Mouse (Mus musculus): ENCODE data around the gene Olfr576. TPM values are rescaled to one million over a fixed set of nuclear protein-coding genes. Genes with fewer than 3 reads are reported as not detected.

Gene Olfr576
- polyA plus RNA-seq, 1 experiment from 2014 or later, result not detected

DNA sequence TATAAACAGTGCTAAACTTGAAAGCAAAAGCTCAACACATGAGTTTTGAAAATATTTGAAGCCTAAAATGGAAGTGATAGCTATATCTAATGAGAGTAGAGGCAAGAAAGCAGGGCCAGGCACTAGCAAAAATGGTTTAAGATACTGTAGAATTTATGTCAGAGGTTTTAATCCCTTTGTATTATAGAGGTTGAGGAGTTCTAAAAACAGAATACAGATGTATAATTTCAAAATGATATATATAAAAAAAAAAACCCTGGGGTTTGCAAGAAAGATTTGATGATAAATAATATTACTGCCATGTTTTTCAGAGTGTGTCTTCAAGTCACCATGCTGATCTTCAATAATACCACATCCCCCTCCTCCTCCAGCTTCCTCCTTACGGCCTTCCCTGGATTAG is 14.3 kb upstream of the Olfr576 start, which contains the start of gene Olfr574:
TSS of gene Olfr574 (plus strand) at position 301 of the 400 bp plus-strand sequence.
- Histone ChIP-seq H3K36me3 (ENCODE audit: control insufficient read depth, insufficient read depth, low read length) (no peaks in the 10 kb centered on the region), H3K9me3 (replicated peaks; ENCODE audit: control insufficient read depth, low read length, poor library complexity, severe bottlenecking) (no peaks in the 10 kb centered on the region), H3K9ac (ENCODE audit: low read depth, low read length) (no peak within 1 kb of the TSS), H3K27ac (ENCODE audit: low read length) (no peak within 1 kb of the TSS), H3K4me2 (ENCODE audit: low read length) (no peak within 1 kb of the TSS), H3K4me3 (ENCODE audit: low read depth, low read length) (no peak within 1 kb of the TSS), H3K27me3 (ENCODE audit: control insufficient read depth, insufficient read depth, low read depth, low read length) (no peaks in the 10 kb centered on the region), H3K4me1 (ENCODE audit: control insufficient read depth, insufficient read depth, low read length) (no peaks in the 10 kb centered on the region)
- WGBS, result 91% methylated on average over 1 of the region's 1 CpGs
- no peak for ATAC-seq

DNA sequence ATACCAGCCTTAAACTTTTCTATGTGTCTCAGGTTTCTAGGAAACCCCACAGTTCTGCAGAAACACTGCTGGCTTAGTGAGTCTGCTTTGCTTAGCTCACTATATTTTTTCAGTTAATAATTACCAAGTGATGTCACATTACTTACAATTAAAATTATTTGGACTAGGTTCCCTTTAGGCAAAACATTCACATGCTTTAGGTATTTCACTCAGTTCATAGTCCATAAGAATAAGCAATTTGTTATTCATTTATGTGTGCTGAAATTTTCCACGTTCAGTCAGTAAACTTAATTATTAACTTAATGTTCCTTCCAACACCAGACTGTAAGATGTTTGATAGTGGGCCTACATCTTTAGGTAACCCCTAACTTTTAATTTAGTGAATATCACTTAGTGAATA is 11.7 kb upstream of the Olfr576 start:
- H3K9ac ChIP-seq (ENCODE audit: low read depth, low read length), result no peak overlapping the region
- no peak for ATAC-seq

DNA sequence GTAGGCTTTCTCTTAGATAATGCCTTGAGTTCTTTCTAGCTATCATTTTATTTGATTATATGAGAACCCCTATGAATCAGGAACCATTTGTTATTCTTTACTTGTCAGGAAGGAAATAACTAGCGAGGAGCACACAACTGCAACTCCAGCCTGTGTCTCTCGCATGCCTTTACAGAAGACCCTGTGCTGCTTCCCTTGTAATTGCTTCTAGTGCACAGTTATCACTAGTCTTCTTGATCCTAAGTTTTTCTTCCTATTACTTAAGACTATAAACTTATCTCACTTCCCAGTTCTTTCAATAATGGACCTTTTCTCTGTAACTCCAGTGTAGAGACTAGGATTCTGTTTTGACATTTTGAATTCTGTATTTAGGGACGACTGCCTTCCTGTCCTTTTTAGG is 4.3 kb upstream of the Olfr576 start:
- H3K36me3 ChIP-seq (ENCODE audit: control insufficient read depth, insufficient read depth, low read length), result no peaks in the 10 kb centered on the region
- WGBS, result 89% methylated on average over 3 of the region's 3 CpGs
- no peak overlapping the region for H3K4me2 ChIP-seq (ENCODE audit: low read length)
- no peak overlapping the region for H3K9ac ChIP-seq (ENCODE audit: low read depth, low read length)
- H3K27me3 ChIP-seq (ENCODE audit: control insufficient read depth, insufficient read depth, low read depth, low read length), result no peaks in the 10 kb centered on the region
- no peaks in the 10 kb centered on the region for H3K4me1 ChIP-seq (ENCODE audit: control insufficient read depth, insufficient read depth, low read length)
- H3K27ac ChIP-seq (ENCODE audit: low read length), result no peak overlapping the region
- no peaks in the 10 kb centered on the region for H3K9me3 ChIP-seq (replicated peaks; ENCODE audit: control insufficient read depth, low read length, poor library complexity, severe bottlenecking)
- ATAC-seq, result no peak
- H3K4me3 ChIP-seq (ENCODE audit: low read depth, low read length), result no peak overlapping the region

More for the DNA sequence above, 11.7 kb upstream of the Olfr576 start:
- no peaks in the 10 kb centered on the region for H3K27me3 ChIP-seq (ENCODE audit: control insufficient read depth, insufficient read depth, low read depth, low read length)
- no peaks in the 10 kb centered on the region for H3K4me1 ChIP-seq (ENCODE audit: control insufficient read depth, insufficient read depth, low read length)
- H3K9me3 ChIP-seq (replicated peaks; ENCODE audit: control insufficient read depth, low read length, poor library complexity, severe bottlenecking), result no peaks in the 10 kb centered on the region
- no peak overlapping the region for H3K27ac ChIP-seq (ENCODE audit: low read length)
- 73% methylated on average over 1 of the region's 1 CpGs for WGBS
- H3K4me3 ChIP-seq (ENCODE audit: low read depth, low read length), result no peak overlapping the region
- no peak overlapping the region for H3K4me2 ChIP-seq (ENCODE audit: low read length)
- H3K36me3 ChIP-seq (ENCODE audit: control insufficient read depth, insufficient read depth, low read length), result no peaks in the 10 kb centered on the region

DNA sequence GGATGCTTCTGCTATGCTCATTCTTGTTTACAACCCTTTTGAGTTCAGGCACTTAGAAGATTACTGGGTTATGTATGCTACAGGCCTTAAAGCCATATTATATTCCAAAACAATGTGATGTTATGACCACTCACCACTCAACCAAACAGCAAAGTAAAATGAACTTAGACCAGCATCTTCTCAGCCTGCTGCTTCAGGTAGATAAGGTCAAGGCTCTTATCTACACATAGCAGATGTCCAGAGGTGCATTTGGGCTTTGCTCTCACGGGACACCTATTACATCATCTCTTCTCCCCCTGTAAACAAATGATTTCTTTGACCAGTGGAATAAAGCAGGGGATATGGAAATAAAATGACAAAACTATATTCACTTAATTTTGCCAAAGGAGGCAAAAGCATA is 3.9 kb upstream of the Olfr576 start, which contains the start of gene Olfr575:
TSS of gene Olfr575 (minus strand) at position 183 of the 400 bp plus-strand sequence.
- 73% methylated on average over 1 of the region's 1 CpGs for WGBS
- no peaks in the 10 kb centered on the region for H3K36me3 ChIP-seq (ENCODE audit: control insufficient read depth, insufficient read depth, low read length)

DNA sequence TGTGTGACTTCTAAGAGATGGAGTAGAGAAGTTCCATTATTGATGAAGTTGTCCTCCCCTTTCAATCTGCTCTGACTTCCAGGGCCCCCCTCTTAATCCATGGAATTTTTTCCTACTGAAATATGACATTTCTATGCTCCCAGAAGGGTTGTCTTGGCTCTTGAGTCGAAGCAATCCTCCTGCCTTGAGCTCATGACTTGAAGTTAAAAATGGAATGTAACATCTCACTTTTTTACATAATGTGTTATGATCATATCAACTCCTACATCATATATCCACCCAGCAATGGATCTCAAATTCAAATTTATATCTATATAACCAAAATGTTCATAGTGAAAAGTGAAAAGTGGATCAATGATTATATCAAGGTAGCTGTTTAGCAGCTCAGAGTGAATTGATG is 11.9 kb downstream of the Olfr576 start:
- WGBS, result 39% methylated on average over 1 of the region's 1 CpGs
- no peaks in the 10 kb centered on the region for H3K9me3 ChIP-seq (replicated peaks; ENCODE audit: control insufficient read depth, low read length, poor library complexity, severe bottlenecking)
- no peak overlapping the region for H3K4me3 ChIP-seq (ENCODE audit: low read depth, low read length)
- H3K9ac ChIP-seq (ENCODE audit: low read depth, low read length), result no peak overlapping the region
- H3K27me3 ChIP-seq (ENCODE audit: control insufficient read depth, insufficient read depth, low read depth, low read length), result no peaks in the 10 kb centered on the region
- H3K4me2 ChIP-seq (ENCODE audit: low read length), result no peak overlapping the region
- no peak for ATAC-seq
- H3K4me1 ChIP-seq (ENCODE audit: control insufficient read depth, insufficient read depth, low read length), result no peaks in the 10 kb centered on the region
- H3K27ac ChIP-seq (ENCODE audit: low read length), result no peak overlapping the region
- H3K36me3 ChIP-seq (ENCODE audit: control insufficient read depth, insufficient read depth, low read length), result no peaks in the 10 kb centered on the region

More for the DNA sequence above, 3.9 kb upstream of the Olfr576 start, which contains the start of gene Olfr575:
- no peak for ATAC-seq
- Histone ChIP-seq H3K27me3 (ENCODE audit: control insufficient read depth, insufficient read depth, low read depth, low read length) (no peaks in the 10 kb centered on the region), H3K9ac (ENCODE audit: low read depth, low read length) (no peak within 1 kb of the TSS), H3K4me2 (ENCODE audit: low read length) (no peak within 1 kb of the TSS), H3K4me3 (ENCODE audit: low read depth, low read length) (no peak within 1 kb of the TSS), H3K27ac (ENCODE audit: low read length) (no peak within 1 kb of the TSS), H3K9me3 (replicated peaks; ENCODE audit: control insufficient read depth, low read length, poor library complexity, severe bottlenecking) (no peaks in the 10 kb centered on the region), H3K4me1 (ENCODE audit: control insufficient read depth, insufficient read depth, low read length) (no peaks in the 10 kb centered on the region)

DNA sequence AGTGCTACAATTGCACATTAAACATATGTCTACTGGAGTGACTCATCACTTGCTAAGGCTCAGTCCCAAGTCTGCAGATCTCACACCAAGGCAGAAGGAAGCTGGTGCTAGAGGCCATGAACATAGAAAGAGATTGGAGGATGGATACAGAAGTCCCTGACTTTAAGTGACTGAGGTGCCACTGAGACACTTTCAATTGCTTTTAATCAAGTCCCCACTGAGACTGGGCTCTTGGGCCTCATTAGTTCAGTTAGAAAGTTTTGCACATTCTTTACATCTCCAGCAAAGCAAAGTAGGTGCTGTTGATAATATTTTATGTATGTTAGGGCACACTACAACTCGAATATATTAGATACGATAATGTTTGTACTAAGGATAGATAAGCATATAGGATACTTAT is 13.4 kb downstream of the Olfr576 start, which contains the start of gene Olfr577:
TSS of gene Olfr577 (minus strand) at position 101 of the 400 bp plus-strand sequence.
- WGBS, result 84% methylated on average over 2 of the region's 2 CpGs
- Histone ChIP-seq H3K27me3 (ENCODE audit: control insufficient read depth, insufficient read depth, low read depth, low read length) (no peaks in the 10 kb centered on the region), H3K9ac (ENCODE audit: low read depth, low read length) (no peak within 1 kb of the TSS), H3K4me1 (ENCODE audit: control insufficient read depth, insufficient read depth, low read length) (no peaks in the 10 kb centered on the region), H3K36me3 (ENCODE audit: control insufficient read depth, insufficient read depth, low read length) (no peaks in the 10 kb centered on the region), H3K27ac (ENCODE audit: low read length) (no peak within 1 kb of the TSS), H3K9me3 (replicated peaks; ENCODE audit: control insufficient read depth, low read length, poor library complexity, severe bottlenecking) (no peaks in the 10 kb centered on the region), H3K4me2 (ENCODE audit: low read length) (no peak within 1 kb of the TSS), H3K4me3 (ENCODE audit: low read depth, low read length) (no peak within 1 kb of the TSS)
- no peak for ATAC-seq

DNA sequence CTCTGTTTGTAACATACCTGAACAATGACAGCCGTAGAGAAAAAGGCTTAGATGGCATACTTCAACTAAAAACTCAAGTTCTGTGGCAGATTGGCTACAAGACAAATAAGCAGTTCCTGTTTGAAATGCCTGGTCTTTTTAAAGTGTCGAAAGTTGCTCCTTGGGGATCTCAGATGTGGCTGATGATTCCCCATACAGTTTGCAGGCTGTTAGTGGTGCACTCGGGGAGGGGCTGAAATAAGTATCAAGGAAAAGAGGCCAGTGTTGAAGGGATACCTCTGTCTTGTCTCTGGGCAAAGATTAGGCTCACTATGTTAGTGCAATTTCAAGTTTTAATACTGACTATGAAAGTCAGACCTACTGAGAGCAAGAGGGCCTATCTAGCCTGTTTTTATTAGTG is 26.8 kb downstream of the Olfr576 start, which contains the start of gene Olfr578:
TSS of gene Olfr578 (minus strand) at position 101 of the 400 bp plus-strand sequence.
- no peak for ATAC-seq
- no peak within 1 kb of the TSS for H3K4me2 ChIP-seq (ENCODE audit: low read length)
- no peaks in the 10 kb centered on the region for H3K27me3 ChIP-seq (ENCODE audit: control insufficient read depth, insufficient read depth, low read depth, low read length)
- no peak within 1 kb of the TSS for H3K27ac ChIP-seq (ENCODE audit: low read length)
- H3K36me3 ChIP-seq (ENCODE audit: control insufficient read depth, insufficient read depth, low read length), result no peaks in the 10 kb centered on the region
- H3K4me3 ChIP-seq (ENCODE audit: low read depth, low read length), result no peak within 1 kb of the TSS
- H3K9ac ChIP-seq (ENCODE audit: low read depth, low read length), result no peak within 1 kb of the TSS
- H3K9me3 ChIP-seq (replicated peaks; ENCODE audit: control insufficient read depth, low read length, poor library complexity, severe bottlenecking), result no peaks in the 10 kb centered on the region
- WGBS, result 83% methylated on average over 3 of the region's 3 CpGs
- H3K4me1 ChIP-seq (ENCODE audit: control insufficient read depth, insufficient read depth, low read length), result no peaks in the 10 kb centered on the region

Other genes starting within 250 kb of the Olfr576 start
- gene Olfr33, start 243.6 kb upstream of the Olfr576 start, polyA plus RNA-seq (2015; fragmentation: Nextera tagmentation; extraction: Ambion mirVana), result not detected in 2 replicates
- not detected in 2 replicates for gene Olfr559, start 235.2 kb upstream of the Olfr576 start, polyA plus RNA-seq (2015; fragmentation: Nextera tagmentation; extraction: Ambion mirVana)
- gene Olfr560, start 203.3 kb upstream of the Olfr576 start, polyA plus RNA-seq (2015; fragmentation: Nextera tagmentation; extraction: Ambion mirVana), result not detected in 2 replicates
- gene Olfr78, start 203.2 kb upstream of the Olfr576 start, polyA plus RNA-seq (2015; fragmentation: Nextera tagmentation; extraction: Ambion mirVana), result 0.16 TPM in 1 of 2 replicates, not detected in the other
- not detected in 2 replicates for gene Olfr561, start 191.4 kb upstream of the Olfr576 start, polyA plus RNA-seq (2015; fragmentation: Nextera tagmentation; extraction: Ambion mirVana)
- not detected in 2 replicates for gene Olfr564, start 159.2 kb upstream of the Olfr576 start, polyA plus RNA-seq (2015; fragmentation: Nextera tagmentation; extraction: Ambion mirVana)
- not detected in 2 replicates for gene Olfr566, start 103.9 kb upstream of the Olfr576 start, polyA plus RNA-seq (2015; fragmentation: Nextera tagmentation; extraction: Ambion mirVana)
- gene Olfr568, start 85.5 kb upstream of the Olfr576 start, polyA plus RNA-seq (2015; fragmentation: Nextera tagmentation; extraction: Ambion mirVana), result not detected in 2 replicates
- gene Olfr569, start 71.8 kb upstream of the Olfr576 start, polyA plus RNA-seq (2015; fragmentation: Nextera tagmentation; extraction: Ambion mirVana), result not detected in 2 replicates
- gene Olfr570, start 68.1 kb upstream of the Olfr576 start, polyA plus RNA-seq (2015; fragmentation: Nextera tagmentation; extraction: Ambion mirVana), result 0.20 TPM in 1 of 2 replicates, not detected in the other
- not detected in 2 replicates for gene Olfr571, start 45.1 kb upstream of the Olfr576 start, polyA plus RNA-seq (2015; fragmentation: Nextera tagmentation; extraction: Ambion mirVana)
- not detected in 2 replicates for gene Olfr572, start 38.3 kb upstream of the Olfr576 start, polyA plus RNA-seq (2015; fragmentation: Nextera tagmentation; extraction: Ambion mirVana)
- gene Olfr573-ps1, start 20.1 kb upstream of the Olfr576 start, polyA plus RNA-seq (2015; fragmentation: Nextera tagmentation; extraction: Ambion mirVana), result not detected in 2 replicates
- gene Olfr574, start 14.2 kb upstream of the Olfr576 start, polyA plus RNA-seq (2015; fragmentation: Nextera tagmentation; extraction: Ambion mirVana), result not detected in 2 replicates
- not detected in 2 replicates for gene Olfr575, start 3.9 kb upstream of the Olfr576 start, polyA plus RNA-seq (2015; fragmentation: Nextera tagmentation; extraction: Ambion mirVana)
- not detected in 2 replicates for gene Olfr577, start 13.3 kb downstream of the Olfr576 start, polyA plus RNA-seq (2015; fragmentation: Nextera tagmentation; extraction: Ambion mirVana)
- gene Olfr578, start 26.7 kb downstream of the Olfr576 start, polyA plus RNA-seq (2015; fragmentation: Nextera tagmentation; extraction: Ambion mirVana), result not detected in 2 replicates
- gene Olfr582, start 75.4 kb downstream of the Olfr576 start, polyA plus RNA-seq (2015; fragmentation: Nextera tagmentation; extraction: Ambion mirVana), result not detected in 2 replicates
- not detected in 2 replicates for gene Olfr583, start 88.6 kb downstream of the Olfr576 start, polyA plus RNA-seq (2015; fragmentation: Nextera tagmentation; extraction: Ambion mirVana)
- not detected in 2 replicates for gene Olfr584, start 119.2 kb downstream of the Olfr576 start, polyA plus RNA-seq (2015; fragmentation: Nextera tagmentation; extraction: Ambion mirVana)
- gene Olfr585, start 135.1 kb downstream of the Olfr576 start, polyA plus RNA-seq (2015; fragmentation: Nextera tagmentation; extraction: Ambion mirVana), result not detected in 2 replicates
- gene Olfr586, start 163.0 kb downstream of the Olfr576 start, polyA plus RNA-seq (2015; fragmentation: Nextera tagmentation; extraction: Ambion mirVana), result not detected in 2 replicates
- gene Olfr588-ps1, start 178.2 kb downstream of the Olfr576 start, polyA plus RNA-seq (2015; fragmentation: Nextera tagmentation; extraction: Ambion mirVana), result not detected in 2 replicates
- not detected in 2 replicates for gene Olfr589, start 193.7 kb downstream of the Olfr576 start, polyA plus RNA-seq (2015; fragmentation: Nextera tagmentation; extraction: Ambion mirVana)
- not detected in 2 replicates for gene Olfr591, start 215.7 kb downstream of the Olfr576 start, polyA plus RNA-seq (2015; fragmentation: Nextera tagmentation; extraction: Ambion mirVana)
- not detected in 2 replicates for gene Olfr592, start 222.1 kb downstream of the Olfr576 start, polyA plus RNA-seq (2015; fragmentation: Nextera tagmentation; extraction: Ambion mirVana)
- gene Olfr593, start 249.2 kb downstream of the Olfr576 start, polyA plus RNA-seq (2015; fragmentation: Nextera tagmentation; extraction: Ambion mirVana), result not detected in 2 replicates

Data from midbrain, embryonic 16.5 days (tissue).